Mouse (Mus musculus): ENCODE measurements at regions not wholly inside any gene's neighbourhood (a gene's known extent, or its start where the extent isn't known, plus 50 kb on each side); places are given as distances from the start of the nearest gene placed in this dataset.

DNA sequence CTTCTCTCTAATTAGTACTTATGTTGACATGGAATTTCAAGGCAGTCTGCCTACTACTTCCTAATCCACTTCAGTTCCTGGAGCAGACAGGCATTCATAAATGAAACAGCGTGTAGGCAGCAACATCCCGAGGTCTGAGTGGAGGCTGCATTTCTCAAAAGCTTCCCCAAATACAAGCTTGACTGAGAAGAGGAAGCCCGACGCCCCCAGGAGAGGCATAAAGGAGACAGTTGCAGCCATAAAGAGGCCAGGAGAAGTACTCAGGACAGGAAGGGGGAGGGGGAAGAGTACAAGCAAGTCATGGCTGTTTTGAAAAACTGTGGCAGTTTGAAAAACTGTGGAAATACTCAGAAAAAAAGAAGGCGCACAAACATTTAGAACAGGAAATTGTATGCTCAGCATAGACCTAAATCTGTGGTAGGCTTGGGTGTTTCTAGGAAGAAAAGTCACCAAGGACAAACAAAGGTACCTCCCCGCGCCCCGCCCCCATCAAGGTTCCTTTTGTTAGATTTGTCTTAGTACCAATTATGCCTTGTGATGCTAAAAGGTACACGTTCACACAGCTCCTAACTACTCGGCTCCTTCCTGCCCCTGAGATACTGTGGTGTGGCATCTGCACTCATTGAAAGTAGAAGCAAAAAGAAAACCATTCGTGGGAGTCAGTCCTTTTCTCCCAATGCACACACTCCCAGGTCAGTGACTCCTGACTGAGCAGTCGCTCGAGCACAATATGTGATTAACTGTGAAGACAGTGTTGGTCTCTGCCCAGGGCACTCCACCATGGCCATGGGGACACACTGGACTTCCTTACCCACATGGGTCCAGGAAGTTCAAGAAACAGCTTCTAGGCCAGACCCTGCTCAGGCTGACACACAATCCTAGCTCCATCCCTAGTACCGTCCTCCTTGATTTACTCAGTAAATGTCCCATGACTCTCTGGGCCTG lies 89.7 kb upstream of the Intu start:
- in situ Hi-C loops (cut with MboI, MseI): no loop called here

DNA sequence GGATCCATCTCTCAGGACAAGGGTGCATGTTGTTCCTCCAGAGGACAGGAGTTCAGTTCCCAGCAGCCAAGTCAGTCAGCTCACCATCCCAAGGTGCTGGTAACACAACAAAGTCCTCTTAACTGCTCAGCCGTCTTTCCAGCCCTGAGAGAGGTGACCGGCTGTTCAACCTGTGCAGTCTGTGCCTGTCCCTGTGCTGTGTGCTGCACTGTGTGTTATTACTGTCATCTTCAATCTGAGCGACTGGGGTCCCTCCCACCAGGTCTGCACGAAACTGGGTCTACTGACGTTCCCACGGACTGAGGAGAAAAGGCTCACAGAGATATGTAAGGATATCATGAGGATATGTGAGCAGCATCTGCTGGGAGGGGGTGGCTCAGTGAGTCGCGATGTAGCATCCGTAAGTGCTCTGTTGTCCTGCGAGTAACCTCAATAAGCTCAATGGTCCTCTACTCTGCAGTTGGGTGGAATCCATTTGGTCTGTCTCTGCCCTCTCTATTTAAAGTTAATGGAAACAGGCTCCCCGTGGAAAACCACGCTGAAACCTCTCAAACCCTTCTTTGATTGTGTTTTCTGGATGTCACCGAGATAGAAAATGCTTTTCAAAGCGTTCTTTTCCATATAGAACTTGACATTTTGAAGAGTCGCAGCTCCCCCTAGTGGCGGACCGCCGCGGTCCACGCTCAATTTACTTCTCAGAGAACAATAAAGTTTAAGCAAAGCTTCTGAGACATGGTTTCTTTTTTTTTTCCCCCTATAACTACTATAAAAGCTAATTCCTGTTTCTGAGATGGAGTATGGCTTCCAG lies 87.1 kb upstream of the Intu start:
- in situ Hi-C loops (cut with MboI, MseI): no loop called here

DNA sequence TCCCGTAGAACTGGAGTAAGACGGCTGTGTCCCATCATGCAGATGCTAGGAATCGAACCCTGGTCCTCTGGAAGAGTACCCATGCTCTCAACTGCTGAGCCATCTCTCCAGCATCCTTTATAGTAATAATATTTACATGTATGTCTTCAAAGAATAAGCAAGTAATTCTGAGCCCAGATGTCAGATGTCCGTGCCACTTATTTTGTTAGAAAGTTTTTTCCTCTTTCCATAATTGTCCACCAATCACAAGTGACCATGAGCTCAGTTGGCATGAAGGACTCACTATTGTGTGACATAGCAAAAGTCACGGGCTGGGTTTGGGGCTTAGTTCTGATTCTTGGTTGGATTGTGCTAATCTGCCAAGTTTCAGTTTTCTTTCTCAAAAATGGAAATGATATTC lies 78.1 kb upstream of the Intu start:
- in situ Hi-C loops (cut with MboI, MseI): loop anchor here in 1 of 2 experiments (10.0 kb wide), 1 partner anchor 1748 kb away; no protein-coding TSS in a partner anchor

DNA sequence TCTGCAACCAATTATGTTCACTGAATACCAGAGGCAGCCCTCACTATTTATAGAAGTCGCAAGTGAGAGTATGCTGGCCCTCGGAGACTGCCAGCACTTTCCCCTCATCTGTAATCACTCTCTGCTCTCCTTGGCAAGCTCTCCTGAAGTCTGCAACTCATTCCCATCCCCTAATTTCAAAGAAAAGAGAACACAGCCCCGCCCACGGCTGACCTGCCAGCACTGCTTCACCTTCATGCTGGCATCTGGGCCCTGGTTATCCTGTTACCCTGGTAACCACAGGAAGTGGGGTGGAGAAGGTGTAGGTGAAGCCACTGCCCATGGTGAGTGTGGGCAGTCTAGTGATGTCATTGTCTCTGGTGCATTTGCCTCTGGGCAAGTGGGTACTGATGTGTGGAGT lies 77.5 kb upstream of the Intu start:
- in situ Hi-C loops (cut with MboI, MseI): loop anchor here in 1 of 2 experiments (10.0 kb wide), 1 partner anchor 1749 kb away; no protein-coding TSS in a partner anchor

- in situ Hi-C loops (cut with MboI, MseI): loop anchor here in 1 of 2 experiments (10.0 kb wide), 1 partner anchor 1751 kb away; no protein-coding TSS in a partner anchor
Observed at GRCm38 (mm10) chr3:40456070-40456469, 75.0 kb upstream of the Intu start.

DNA sequence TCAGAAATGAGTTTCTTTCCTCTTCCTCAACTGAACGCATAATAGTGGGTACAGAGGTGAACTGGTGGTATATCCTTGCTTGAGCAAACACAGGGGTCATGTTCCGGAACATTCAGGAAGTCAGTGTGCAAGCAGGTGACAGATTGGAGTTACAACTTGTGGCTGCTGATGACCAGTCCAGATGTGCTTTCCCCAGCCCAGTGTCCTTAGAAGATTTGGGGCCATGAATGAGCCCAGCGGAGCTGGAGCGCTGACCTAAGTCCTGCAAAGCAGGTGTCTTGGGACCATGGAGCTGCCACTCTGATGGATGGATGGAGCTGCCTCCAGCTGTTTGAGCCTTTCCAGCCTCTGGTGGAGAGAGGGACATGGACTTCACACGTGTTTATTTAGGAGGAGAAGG lies 72.6 kb upstream of the Intu start:
- in situ Hi-C loops (cut with MboI, MseI): loop anchor here in 1 of 2 experiments (10.0 kb wide), 1 partner anchor 1754 kb away; no protein-coding TSS in a partner anchor

DNA sequence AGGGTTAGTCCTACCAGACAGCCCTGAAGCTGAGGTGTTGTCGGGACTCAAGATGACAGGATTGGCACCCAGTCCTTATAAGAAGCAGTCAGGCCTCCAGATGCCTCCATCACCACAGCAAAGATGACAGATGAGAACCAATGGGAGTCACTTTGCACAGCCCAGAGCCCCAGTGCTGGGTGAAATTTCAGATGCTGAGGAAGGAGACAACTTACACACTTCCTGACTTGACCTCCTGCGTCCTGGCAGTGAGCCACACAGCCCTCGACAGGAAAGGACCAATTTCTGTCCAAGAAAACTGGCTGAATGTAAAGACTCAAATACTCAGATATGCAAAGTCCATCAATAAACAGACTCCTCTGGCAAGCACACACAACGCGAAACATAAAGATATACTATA lies 67.6 kb upstream of the Intu start:
- in situ Hi-C loops (cut with MboI, MseI): no loop called here

- in situ Hi-C loops (cut with MboI, MseI): no loop called here
Observed at GRCm38 (mm10) chr3:40470101-40470500, 61.0 kb upstream of the Intu start.

DNA sequence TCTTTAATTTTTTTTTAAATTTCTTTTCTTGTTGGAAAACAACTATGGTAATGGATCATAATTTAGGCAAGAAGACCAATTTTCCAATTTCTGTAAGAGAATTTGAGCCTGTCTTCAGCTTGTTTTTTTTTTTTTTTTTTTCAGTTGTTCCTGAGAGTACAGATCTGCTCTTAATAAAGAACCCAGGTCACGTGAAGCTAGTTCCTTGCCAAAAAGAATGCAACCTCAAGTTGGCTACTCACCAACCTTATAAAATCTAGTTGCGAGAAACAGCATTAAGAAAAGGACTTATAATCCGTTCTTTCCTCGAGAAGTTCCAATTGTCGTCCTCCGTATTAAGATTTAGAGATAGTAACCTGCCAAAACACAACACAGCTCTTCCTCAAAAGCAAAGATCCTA lies 58.3 kb upstream of the Intu start:
- in situ Hi-C loops (cut with MboI, MseI): no loop called here

DNA sequence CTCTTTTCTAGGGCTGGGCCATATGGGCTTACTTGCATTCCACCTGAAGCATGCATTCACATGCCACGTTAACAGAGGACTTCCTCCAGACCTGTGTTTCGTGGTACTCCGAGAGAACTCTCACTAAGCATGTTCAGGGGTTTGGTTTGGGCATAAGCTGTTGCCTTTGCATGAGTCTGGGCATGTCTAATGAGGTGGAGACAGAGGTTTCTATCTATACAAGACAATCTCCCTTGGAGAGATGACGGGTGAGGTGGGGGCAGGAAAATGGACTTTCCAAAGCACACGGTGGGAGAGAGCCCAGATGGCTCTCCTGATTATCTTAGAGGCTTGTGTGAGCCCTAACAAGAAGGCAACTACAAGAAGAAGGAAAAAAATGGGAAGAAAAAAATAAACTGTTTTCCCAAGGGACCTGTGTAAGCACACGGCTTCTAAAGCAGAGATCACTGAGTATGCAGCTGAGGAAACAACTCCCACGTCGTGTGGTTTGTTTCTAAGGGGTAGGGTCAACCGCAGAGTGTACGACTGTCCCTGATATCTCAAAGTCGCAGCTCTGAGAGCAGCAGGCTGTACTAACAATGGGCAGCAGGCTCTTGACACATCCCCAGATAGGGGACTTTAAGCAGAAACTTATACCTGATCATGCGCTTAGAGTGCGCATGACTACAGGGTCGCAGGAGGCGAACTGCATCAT lies 50.7 kb upstream of the Intu start:
- in situ Hi-C loops (cut with MboI, MseI): no loop called here
